Mouse (Mus musculus): ENCODE data around the gene Arl4d.

GRCm38 (mm10) chr11:101666626-101667345 is 1.4 kb downstream of the Arl4d start:
- TF ChIP-seq MYOD1 (IDR thresholded peaks at IDR 0.05; ENCODE audit: control insufficient read depth, insufficient read length, low read depth), result no peak
- no peak for TF ChIP-seq MAX (IDR thresholded peaks at IDR 0.05)
- no peak for TF ChIP-seq CTCF (IDR thresholded peaks at IDR 0.05; ENCODE audit: control insufficient read depth, insufficient read depth, insufficient read length)
- no peak for TF ChIP-seq USF1 (IDR thresholded peaks at IDR 0.05; ENCODE audit: low read depth)
- no peak for TF ChIP-seq MYOG (IDR thresholded peaks at IDR 0.05; ENCODE audit: control insufficient read depth, extremely low read depth, insufficient read length)
- no peak for TF ChIP-seq CEBPB (IDR thresholded peaks at IDR 0.05; ENCODE audit: low read depth)
